Mouse (Mus musculus) ovary, postnatal 14 days (tissue): Measurements from ENCODE around the gene Cyp17a1.
A peak's percentile ranks its signal among the peaks of the same experiment; 100 is the strongest.

Source experiments
- DNase-seq: peaks from one replicate; pipeline ENCODE4 v3.0.0; 2022; ENCODE audit warnings: low spot score

Cyp17a1 gene

DNA sequence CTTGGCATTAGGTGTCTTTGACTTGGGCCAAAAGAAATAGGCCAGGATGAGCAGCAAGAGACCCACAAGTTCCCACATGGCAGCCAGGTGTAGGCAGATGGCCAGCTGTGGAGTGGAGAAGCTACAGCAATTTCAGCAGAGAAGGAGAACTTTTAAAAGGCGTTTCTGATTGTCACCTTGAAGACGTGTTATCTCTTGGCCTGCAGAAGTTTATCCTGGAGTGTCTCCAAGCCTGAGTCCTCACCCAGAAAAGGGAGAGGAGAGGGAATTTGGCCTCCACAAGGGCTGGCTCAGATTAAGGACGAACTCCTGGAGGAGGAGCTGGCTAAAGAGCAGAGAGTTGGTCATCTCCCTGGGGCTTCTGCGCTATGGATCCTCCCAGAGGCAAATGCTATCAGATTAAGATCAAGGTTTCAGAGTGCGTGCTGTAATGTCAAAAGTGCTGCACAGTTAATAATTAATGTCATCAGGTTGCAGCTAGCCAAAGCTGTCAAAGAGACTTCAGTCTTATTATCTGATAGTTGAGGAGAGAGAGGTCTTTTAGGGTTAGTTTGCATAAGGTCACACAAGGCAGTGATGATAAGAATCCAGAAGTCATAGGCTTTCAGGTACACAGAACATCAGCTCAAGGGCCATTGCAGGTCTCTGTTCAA, at the start of gene Cyp17a1:
TSS of gene Cyp17a1 (minus strand) at position 407 of the 653 bp plus-strand sequence.
- DNase-seq: no peak

DNA sequence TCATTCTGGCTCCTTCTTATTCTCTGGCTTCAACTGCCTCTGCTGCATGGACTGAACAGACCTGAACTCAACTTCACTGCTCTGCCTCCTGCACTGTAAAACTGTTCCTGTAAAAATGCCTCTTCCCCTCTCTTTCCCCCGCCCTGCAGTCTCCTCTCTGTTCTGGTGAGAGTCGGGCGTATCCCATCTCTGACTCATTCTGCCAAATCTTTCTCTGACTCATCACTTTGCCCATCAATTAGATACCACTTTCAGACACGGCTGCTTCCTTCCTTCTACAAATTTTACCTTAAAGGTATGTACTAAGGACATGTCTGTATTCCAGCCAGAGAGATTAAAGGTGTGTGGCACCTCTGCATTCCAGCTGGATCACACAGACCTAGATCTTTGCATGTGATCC, 45.2 kb upstream of the Cyp17a1 start:
- DNase-seq: no peak

DNA sequence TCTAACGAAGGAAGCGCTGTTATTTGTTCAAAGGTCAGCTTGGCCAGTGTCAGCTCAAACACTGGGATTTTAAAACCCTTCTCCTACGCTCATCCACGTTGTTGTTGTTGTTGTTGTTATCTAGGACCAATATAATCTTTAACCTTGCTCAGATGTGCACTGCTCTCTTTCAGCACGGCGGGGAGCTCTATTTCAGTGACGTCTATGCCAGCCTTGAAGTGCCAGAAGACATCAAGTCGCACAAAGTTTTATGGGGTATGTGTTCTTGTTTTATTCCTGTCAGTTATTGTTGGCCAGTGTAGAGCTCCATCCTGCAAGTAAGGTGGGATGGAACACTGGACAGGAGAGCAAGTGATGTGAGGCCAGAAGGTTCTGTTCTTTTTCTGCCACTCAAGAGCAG, 42.0 kb upstream of the Cyp17a1 start:
- DNase-seq: no peak

DNA sequence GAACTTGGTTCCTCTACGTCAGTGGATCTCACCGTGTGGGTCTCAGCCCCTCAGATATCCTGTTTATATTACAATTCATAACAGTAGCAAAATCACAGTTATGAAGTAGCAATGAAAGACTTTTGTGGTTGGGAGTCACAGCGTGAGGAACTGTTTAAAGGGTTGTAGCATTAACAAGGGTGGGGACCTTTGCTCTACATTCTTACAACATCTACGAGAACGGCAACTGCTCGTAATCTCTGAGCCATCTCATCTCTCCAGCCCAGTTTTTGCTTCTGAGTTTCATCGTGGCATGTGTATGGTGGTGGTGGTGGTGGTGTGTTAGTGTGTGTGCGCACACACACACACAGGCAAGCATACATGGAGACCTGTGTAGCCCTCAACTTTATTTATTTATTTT, 41.3 kb upstream of the Cyp17a1 start:
- DNase-seq: no peak

DNA sequence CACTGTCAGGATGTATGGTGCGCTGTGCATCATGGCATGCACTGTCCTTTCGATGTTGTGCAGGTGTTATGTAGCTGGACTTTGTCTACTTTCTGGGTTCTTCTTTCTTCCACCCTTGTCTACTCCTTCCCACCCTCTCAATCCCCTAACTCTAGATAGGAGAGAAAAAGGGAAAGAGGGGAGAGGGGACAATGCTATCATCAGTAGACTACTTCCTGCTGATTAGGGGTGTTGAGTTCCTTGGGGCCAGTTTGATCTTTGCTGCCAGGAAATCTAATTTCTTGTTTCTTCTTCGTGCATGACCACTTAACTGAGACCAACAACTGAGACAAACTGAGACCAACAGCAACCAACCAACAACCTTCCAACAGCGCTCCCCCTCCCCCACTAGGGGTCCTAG, 37.6 kb upstream of the Cyp17a1 start:
- no peak for DNase-seq

DNA sequence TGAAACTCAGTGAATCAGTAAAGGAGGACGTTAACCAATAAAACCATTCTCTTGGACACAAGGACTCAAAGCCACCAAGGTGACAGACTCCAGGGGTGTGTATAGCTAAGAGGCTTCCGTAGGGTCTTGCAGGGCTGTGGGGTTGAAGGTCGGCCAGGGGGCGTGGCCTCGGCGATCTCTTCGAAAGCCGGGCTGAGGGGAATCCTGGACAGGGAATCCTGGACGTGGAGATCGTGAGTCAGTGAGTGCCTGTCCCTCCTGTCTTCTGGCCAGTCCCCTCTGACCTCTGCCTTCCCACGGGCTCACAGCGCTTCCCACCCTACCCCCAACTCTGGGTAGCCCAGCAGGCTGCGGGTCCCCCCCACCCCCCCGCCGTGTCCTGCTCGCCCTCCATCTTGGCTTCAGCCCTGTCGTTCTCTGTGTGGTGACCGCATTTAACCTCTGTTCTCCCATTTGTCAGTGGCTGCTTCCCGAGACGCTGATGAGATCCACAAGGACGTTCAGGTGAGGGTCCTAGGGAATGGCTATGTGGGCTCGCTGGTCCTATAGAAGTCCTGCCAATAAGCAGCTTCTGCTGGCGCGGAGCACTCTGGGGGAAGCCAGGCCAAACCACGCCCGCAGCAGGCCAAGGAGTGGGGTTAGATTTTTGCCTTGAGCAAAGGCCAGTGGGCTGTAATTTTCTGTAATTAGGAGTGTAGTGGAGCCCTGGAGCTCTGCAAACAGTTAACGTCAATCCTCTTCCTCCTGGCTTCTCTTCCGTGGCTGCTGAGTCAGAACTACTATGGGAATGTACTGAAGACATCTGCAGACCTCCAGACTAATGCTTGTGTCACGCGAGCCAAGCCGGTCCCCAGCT, 34.6 kb upstream of the Cyp17a1 start, which contains the start of gene As3mt:
TSS of gene As3mt (plus strand) at position 163 of the 856 bp plus-strand sequence.
- DNase-seq: peak; percentile 56

DNA sequence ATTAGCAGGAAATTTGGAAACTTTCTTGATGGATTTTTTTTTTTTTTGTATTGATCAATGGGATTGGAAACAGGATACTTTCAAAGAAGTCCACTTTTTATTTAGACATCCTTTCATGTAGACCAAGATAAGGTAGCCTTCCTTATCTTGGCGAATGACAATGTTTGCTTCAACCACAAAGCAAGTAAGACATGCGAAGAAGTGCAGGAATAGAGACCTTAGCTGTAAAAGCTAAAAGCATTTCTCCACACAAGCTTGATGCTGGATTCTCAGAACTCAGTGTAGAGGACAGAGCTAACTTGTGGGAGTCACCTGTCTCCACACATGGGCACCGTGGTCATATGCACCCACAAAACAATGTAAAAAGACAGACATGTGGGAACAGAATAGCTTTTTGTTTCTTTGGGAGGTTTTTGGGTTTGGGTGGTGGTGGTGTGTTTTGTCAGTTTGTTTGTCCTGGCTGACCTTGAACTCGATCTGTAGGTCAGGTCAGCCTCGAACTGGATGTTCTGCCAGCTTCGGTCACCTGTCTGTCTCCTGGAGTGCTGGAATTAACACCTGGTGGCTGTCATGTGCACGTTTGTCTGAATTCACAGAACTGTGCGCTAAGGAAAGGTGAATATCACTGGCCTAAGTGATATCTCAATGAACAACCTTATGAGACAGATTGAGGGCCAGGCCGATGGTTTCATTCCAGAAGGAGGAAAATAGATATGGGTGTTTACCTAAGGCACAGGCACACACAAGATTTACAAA, 33.7 kb upstream of the Cyp17a1 start:
- no peak for DNase-seq

DNA sequence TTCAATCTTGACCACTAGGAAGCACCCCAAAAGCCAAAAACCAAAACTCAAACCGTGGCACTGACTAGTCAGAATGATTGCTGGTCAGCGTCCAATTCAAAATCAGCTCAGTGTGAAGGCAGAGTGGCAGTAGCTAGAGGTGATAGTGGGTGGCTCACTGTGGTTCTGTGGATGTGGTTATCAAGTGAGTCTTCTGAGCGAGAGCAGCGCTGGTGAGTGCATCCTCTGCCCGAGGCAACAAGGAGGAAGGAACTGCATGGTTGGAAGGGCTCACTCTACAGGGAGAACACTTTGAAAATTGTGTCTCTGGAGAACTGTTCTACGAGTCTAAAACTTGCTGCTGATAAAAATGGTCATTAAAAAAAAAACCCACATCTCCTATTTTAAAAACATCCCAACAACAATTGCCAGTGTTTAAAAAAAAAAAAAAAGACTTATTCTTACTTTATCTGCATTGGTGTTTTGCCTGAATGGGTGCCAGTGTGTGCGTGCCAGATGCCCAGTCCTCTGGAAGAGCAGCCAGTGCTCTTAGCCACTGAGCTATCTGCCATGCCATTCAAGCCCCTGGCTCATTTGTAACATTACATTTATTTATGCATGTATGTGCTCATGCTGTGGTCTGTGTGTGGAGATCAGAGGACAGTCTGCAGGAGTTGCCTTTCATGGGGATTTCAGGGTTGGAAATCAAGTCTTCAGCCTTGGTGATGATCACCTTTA, 33.0 kb upstream of the Cyp17a1 start:
- DNase-seq: no peak

DNA sequence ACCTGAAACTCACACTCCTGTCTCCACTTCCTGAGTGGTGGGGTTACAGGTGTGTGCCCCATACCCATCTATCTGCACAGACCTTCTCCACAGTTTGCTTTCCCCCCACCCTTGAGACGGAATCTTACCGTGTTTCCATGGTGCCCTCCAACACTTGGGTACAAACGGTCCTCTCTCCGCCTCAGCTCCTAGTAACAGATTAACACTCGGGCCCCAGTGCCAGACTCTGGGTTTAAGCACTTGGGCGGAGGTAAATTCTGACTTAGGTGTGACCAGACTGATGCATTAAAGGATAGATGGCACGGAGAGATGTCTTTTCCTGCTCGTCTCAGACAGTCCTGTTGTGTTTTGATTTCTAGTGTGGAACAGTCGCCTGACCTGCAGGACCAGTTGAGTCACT, 28.2 kb upstream of the Cyp17a1 start:
- DNase-seq: no peak

DNA sequence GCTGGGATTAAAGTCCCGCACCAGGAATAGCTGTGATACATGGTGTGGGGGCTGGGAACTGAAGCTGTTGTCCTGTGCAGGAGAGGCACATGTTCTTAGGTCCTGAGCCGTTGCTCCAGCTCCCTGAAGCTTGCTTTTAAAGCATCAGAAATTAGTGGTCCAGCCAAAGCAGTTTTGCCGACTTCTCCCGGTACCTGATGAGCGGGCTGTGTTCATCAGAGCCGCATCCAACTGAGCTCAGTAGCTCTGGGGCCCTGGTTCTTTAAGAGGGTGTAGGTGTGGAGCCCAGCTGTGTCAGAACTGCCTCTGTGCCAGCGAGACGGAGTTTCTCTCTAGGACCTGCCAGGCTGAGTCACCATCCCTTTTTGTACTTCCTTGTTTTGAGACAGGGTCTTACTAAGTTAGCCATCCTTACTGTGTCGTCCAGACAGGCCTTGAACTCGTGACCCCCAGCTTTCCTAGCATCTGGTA, 26.1 kb upstream of the Cyp17a1 start:
- no peak for DNase-seq

DNA sequence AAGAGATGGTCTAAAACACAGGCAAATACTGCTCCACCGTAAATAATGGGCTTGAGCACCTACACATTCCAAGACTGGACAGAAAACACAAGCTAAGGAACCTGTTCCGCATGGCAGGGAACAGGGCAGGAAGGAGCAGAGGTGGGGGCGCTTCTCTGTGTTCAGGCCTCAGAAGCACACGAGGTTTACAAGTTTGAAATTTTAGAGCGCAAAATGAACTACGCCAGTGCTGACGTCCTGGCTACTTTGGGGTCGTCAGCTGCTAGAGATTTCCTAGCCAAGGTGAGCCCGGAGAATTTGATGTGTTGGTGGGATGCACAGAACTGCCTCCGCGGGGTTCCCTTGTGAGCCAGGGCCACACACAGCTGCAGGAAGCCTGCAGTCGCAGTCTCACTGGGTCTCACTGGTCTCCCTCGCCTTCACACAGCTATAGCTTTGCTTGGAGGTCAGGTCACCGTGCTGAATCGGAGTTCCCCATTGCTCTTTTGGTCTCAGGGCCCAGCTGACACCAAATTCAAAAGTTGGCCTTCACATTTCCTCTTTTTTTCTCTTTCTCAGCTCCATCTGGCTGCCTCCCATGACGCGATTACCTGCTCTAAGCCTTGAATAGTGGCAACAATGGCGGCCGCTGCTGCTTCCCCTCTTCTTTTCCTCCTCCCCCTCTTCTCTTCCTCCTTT, 25.0 kb upstream of the Cyp17a1 start:
- no peak for DNase-seq

DNA sequence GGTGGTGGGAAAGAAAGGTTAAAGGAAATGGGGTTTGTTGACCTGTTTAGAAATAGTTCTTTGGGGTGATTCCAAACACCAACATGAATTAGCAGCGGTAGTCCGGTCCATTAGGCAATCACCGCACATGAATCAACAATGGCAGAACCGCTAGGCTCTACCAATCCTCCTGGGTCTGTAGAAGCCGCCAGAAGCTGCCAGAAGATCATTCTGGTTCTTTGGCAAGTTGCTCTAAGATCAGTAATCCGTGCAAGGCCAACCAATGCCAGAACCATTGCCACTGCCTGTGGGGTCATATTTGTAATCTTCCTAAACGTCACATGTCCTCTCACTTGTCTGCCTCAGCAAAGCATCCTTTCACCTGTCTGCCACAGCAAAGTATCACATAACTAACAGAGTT, 24.0 kb upstream of the Cyp17a1 start:
- no peak for DNase-seq

DNA sequence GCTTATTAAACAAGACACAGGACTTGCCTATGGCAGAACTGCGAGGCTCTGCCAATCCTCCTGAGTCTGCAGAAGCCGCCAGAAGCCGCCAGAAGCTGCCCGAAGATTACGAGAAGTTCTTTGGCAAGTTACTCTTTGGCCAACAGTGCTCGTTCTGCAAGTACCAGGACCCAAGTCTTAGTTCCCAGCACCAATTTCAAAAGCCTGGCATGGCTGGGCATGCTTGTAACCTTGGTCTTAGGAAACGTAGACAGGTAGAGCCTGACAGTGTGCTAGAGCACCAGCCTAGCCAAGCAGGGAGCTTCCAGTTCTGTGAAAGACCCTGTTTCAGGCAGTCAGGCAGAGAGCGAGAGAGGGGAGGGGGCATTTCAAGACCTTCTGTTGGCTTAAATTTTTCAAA, 23.5 kb upstream of the Cyp17a1 start:
- DNase-seq: no peak

DNA sequence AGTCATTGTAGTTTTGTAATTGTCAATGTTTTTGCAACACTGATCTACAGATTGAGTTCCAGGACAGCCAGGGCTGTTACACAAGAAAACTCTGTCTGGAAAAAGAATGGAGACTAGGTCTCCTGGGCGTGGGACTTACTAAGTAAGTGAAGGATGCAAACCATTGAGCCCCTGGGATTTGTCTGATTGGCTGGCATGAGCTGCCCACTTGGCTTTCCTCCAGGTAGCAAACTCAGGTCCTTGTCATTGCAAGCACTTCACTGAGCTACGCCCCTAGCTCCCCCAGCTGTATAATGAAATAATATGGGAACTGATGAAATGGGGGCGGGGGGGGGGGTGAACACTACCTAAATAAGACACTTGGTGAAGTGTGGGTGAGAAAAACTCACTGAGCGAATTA, 20.2 kb upstream of the Cyp17a1 start:
- no peak for DNase-seq

DNA sequence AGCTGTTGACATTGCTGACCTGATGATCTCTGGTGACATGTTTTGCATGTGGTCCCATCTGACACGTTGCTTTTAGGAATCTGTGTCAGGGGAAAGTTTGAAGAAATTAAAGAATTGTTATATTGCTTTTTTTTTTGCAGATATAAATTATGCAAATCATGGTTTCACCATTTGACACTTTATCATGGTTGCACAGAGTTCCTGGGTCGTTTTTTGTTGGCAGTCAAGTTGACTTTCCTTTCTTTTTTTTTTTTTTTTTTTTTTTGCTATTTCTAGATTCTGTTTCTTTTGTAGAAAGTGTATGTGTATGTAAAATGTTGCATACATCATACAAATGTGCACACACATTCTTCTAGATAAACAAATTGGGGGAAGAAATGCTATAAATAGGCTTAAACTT, 18.1 kb upstream of the Cyp17a1 start:
- no peak for DNase-seq

DNA sequence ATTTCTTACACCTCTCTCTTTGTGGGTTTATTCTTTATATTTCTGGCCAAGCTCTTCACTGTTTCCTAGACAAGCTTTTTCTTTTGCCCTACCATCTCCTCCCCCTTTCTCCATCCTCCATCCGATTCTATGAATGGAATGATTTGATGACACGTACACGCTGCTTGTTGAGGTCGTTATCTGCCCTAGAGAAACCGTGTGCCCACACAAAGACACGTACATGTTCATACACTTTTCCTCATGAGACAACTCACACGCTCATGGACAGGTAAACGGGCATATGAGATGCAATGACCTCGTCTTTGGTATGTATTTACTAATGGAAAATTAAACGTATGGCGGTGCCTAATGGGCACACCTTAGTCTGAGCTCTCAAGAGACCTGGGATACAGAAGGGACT, 17.4 kb upstream of the Cyp17a1 start:
- no peak for DNase-seq

DNA sequence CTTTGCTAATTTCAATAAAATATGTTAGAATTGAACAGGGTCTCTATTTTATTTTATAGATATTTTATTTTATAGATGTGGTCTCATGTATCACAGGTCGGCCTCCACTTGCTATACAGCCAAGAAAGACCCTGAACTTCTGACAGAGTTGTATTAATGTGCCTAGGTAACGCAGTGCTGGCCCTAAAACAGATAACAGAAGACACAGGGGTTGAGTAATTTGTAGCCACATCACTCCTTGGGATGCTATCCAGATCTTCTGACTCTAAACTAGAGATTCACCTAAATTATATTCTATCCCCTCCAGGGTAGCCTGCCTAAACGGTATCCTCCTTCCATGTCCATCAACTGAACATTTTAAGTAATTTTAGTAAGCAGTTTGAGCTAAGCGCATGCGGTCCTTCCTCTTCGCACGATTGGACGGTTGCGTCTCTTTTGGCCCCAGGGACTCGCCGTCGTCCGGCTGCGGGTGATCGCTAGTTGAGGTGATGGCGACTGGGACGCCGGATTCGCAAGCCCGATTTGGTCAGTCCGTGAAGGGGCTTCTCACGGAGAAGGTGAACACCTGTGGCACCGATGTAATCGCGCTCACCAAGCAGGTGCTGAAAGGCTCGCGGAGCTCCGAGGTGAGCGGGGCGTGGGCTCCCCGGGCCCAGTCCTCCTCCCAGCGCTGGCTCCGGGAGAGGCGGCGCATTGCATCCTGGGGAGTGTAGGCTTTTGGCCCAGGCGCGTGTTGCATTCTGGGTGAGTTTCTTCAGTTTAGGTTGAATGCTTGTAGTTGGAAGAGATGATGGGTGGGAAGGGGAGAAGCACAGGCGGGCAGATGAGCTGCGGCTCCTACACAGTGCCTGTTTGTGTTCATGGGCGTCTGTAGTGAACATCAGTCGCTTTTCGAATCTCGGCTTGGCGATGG, 16.7 kb upstream of the Cyp17a1 start, which contains the start of gene Borcs7:
TSS of gene Borcs7 (plus strand) at position 447 of the 913 bp plus-strand sequence.
- DNase-seq: peak; percentile 70

DNA sequence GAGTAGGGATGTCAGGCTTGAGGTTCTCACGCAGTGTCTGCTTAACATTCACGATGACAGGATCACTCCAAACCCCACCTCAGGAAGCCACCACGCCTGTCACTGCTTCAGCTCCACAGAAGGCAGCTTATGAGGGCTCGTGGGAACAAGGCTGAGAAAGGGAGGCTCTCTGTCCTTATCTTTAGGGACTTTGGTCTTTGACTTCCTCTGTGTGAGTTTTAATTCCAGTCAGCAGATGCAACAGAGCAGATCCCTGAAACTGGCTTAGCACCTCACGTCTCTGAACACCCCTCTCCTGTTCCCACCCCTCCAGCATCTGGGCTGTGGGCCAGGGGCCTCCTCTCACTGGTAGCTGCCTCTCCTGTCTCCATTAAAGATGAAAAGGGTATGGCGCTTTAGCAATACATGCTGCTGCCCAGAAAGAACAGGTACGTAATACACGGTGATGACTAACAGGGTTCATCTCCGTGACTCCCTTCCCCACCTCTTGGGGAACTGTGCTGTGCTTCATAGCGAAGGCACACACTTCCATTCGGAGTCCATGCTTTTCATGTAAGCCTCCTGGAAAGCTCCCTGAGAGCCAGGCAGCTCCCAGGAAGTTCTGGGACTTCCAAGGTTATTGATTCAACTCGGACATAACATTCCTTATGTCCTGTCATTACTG, 6.9 kb upstream of the Cyp17a1 start:
- DNase-seq: no peak

DNA sequence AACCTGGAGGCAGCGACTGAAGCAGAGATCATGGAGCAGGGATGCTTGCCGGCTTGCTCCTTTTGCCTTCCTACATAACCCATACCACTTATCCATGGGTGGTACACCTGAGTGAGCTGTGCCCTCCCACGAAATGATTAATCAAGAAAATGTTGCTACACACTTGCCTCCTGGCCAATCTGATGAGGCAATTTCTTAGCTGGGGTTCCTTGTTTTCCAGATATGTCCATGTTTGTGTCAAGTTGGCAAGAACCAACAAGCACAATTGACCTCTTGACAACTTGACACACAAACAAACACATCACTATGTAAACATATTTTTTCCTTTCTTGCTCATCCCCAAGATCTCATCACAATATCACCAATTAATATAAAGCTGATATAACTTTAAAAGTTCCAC, 2.7 kb upstream of the Cyp17a1 start:
- DNase-seq: no peak

DNA sequence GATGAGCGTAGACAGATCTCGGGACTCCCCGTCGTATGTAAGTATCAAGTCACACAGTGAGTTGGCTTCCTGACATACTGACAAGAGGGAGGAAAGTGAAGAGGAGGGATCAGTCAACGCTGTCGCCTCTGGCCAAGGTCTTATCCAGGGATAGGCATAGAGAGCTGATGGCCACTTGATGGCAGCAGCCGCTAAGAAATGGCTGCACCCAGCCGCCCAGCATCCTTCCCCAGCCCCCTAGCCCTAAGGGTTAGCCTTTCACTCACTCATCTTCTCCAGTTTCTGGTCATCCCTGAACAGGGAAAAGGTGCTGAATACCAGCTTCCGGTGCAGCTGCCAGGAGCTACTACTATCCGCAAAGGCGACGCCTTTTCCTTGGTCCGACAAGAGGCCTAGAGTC, 2.3 kb downstream of the Cyp17a1 start:
- peak; percentile 61 for DNase-seq
